Mouse (Mus musculus) thymus, postnatal 4 days (tissue): ENCODE measurements around the gene Cd9.
A peak's percentile ranks its signal among the peaks of the same experiment; 100 is the strongest.

Source experiments
- DNase-seq: peaks from one replicate; pipeline ENCODE4 v3.0.0; 2021

The Cd9 gene

DNA sequence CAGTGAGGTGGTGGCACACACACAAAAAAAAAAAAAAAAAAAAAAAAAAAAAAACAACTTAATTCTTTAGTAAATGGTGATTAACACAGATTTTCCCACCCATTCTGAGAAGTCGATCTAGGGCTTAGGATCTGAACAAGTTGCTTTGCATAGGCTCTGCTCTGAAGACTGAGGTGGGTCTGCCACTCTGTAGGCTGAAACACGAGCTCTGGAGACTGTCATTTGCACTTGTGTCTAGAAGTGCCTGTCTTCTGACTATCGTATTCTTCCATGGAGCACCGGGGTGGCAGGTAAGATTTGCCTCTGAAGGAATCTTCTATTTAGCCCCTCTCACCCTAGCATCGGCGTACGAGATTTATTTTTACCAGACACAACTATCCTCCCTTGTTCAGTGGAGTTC is 62.1 kb downstream of the Cd9 start:
- no peak for DNase-seq

DNA sequence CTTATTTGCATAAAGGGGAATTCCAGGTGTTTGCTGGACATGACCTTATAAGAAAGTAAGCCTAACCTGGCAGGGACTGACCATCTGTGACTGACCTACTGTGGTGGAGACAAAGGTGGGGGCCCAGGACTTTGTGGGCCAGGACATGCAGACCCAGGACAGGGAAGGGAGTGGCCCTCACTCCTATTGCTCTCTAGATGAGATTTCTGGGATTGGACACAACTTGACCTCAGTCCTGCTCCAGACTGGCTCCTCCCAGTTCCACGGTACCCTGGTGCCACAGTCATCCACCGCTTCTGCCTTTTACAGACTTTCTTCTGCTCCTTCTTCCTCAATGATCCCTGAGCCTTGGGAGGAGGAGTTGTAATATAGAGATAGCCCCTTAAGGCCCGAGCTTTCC is 63.6 kb downstream of the Cd9 start:
- no peak for DNase-seq

DNA sequence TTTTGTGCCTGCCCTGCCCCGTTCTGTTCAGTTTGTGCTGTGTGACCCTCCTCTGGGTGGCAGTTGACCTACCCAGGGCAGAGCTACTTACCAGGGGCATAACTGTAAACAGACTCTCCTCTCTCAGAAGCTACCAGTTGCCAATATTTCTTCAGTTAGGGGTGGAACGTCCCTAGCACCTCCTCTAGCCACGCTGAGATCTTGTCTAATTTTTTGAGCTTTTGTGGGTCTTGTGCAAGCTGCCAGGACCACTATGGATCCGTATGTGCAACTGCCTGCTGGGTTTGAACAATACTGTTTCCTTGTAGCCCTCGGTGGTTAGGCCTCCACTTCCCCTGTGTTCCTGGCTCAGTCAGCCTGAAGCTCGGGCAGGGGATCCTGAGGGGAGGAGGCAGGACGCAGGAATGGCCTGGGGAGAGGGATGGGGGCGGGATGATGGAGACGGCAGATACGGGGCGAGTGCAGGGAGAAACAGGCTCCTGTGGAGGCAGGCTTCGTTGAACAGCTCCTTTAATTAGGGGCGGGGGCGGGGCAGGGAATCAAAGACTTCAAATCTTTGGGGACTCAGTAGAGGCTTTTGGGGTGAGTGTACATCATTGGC is 64.1 kb downstream of the Cd9 start:
- no peak for DNase-seq

- no peak for DNase-seq
Measured at GRCm38 (mm10) chr6:125429741-125430140, 64.8 kb downstream of the Cd9 start.

DNA sequence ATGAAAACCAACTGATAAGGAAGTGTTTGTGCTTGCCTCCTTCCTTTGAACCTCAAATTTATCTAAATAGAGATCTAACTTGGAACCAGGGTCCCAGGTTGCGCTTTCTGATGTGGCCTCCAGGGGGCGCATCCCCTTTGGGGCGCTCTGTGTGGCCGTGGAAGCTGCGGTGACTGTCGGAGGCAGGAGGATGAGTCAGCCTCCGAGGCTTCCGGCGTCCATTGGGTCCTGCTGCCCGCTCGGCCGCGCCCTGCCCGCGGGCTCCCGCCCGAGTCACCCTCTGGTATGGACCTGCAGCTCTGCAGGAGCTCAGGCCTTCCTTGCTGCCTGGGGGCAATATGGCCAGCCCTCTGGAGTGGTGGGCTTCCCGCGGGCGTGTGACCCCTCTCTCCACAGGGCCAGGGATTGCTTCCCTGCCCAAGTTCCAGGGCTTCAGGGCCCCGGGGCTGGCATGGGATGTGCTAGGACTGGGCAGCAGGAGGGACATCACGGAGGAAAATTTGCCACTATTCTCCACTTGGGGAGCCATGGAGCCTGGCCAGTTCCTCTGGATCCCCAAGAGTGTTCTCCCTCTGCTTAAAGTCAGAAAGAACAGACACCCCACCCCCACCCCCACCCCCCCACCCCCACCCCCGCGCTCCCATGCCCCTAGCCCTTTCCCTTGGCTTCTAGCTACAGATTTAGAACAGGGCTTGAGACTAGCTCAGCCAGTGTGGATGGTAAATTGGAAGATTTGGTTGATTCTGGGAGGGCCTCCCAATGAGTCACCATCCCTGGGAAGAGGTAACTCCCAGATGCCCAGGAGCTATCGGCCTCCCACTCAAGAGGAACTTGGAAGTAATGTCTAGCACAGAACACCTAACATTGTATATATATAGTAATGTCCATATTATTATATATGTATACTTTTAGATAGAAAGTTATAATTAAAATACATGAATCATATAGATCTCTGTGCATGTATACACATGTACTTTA is 67.9 kb downstream of the Cd9 start:
- peak; percentile 88 for DNase-seq

DNA sequence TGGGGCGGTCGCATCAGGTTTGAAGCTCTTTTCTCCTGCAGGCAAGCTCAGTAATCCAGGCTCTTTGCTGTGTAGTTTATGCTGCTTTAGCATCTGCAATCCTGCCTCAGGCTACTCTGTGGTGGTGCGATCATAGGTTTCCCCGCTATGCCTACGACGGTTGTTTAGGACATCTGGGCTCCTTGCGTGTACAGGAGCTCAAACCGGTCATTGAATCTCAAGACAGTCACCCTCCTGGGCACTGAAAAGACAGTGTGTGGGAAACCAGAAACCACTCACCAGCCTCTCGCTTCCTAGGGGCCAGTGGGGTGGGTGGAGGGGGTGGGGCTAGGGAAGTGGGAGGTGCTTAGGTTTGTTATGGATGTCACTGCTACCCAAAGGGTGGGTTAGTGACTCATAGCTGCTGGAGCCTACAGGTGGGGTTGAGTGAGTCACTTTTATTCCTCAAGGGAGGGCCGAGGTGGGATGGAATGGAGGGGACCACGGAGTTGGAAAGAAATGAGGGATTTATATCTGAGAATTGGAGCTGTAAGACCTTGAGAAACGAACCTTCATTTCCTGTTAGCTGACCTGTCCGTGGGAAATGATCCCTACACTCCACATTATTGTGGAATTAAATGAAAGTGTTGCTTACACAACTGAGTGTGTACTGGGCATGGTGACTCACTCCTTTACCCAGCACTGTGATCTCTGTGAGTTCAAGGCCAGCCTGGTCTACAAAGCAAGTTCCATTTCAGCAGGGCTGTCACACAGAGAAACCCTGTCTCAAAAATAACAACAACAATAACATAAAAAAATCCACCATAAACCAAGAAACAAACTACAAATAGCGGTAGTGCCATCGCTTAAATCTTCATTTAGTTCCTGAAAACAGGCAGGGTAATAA is 69.1 kb downstream of the Cd9 start:
- peak; percentile 43 for DNase-seq

- DNase-seq, result no peak
Measured at GRCm38 (mm10) chr6:125424156-125424555, 70.4 kb downstream of the Cd9 start.

DNA sequence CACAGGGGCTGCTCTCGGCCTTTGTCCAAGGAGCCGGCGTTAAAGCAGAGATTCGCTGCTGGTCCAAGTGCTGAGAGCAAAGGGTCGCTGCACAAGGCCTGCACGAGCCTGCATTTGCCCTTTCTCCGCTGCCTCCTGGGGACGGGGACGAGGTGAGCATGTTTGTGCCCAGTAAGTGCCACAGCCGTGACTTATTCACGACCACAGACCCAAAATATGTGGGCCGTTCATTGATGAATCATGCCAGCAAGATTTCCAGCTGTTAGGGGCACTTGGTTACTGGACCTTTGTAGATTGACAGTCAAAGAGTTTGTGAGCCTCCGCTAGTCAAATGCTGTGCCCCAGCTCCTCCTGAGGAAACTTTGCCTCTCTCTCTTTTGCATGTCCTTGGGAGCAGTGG is 71.1 kb downstream of the Cd9 start:
- DNase-seq, result no peak

GRCm38 (mm10) chr6:125423099-125423498 is 71.5 kb downstream of the Cd9 start:
- no peak for DNase-seq

DNA sequence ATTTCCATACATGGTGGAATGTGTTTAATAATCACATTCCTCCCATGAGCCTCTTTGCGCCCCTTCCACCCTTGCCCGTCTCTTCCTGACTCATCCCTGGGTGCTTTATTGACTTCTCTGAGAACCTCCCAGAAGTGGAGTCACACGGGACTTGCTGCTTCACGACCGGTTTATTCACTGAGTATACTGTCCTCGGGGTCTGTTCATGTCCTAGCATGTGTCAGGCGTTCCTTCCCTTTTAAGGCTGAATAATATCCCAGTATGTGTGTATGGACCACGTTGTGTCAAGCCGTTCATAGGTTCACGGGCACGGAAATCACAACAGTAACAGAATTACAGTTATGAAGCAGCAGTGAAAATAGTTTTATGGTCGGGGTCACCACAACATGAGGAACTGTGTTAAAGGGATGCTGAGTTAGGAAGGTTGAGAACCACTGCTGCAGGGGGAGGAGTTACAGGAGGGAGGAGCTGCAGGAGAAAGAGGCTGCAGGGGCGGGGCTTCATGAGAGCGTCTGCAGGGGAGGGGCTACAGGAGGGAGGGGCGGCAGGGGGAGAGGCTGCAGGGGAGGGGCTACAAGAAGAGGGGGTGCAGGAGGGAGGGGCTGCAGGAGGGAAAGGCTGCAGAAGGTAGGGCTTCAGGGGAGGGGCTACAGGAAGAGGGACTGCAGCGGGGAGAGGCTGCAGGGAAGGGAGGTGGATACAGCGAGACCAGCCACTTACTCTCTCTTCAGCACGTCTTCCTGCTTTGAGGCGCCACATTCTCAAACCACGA is 72.4 kb downstream of the Cd9 start:
- DNase-seq, result peak; percentile 92

GRCm38 (mm10) chr6:125420458-125421063 is 74.0 kb downstream of the Cd9 start:
- DNase-seq, result no peak

DNA sequence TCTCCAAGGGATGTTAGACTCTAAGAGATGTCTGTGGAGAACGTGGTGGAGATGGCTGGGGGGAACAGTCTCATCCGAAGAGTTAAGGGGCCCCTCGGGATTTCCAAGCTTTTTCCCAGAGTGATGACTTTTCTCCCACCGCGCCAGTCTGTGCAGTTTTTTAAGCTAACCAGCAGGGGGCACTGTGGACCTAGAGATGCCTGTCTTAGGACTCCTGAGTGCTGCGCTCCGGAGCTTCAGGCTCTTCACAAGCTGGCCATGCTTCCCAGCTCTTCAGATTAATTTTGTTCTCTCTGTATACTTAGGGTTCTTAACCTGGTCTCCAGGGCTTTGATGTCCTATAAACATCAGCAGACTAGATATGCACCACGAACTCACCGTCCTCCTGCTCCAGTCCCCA is 75.8 kb downstream of the Cd9 start:
- DNase-seq, result peak; percentile 87

- no peak for DNase-seq
Measured at GRCm38 (mm10) chr6:125413326-125413725, 81.3 kb downstream of the Cd9 start.

DNA sequence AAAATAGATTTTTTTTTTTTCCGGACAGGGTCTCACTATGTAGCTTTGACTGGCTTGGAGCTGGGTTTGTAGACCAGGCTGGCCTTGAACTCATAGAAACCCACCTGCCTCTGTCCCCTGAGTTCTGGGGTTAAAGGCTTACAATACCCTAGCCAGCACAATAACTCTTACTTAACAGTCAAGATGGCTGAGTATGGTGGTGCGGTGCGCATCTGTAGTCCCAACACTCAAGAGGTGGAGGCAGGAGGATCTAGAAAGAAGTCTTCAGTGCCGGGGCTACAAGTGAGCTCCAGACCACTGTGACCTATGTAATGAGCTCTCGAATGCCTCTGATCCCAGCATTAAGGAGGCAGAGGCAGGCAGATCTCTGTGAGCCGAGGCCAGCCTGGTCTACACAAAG is 82.9 kb downstream of the Cd9 start:
- DNase-seq, result no peak

DNA sequence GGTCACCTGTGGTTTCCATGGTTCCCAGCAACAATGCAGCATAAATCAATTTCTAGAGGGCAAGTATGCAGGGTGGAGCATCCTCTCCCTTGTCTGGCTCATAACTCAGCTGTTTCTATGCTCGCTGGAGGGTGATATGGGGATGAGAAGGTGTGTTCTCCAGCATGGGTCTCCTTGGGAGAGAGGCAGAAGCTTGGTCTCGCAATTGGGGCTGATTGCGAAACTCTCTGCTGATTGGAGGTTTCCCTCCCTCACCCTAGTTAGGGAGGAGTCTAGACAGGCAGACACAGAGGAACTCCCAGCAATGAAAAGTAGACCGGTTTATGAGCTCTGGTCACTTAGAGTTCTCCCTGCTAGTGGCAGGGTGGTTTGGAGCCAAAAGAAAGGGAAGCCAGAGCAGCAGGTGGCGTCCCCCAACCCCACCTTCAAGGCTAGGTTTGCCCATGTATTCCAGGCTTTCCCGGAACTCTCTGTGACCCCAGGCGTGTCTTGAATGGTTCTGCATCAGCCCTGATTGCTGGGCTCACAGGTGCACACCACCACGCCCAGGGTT is 83.5 kb downstream of the Cd9 start:
- DNase-seq, result no peak

DNA sequence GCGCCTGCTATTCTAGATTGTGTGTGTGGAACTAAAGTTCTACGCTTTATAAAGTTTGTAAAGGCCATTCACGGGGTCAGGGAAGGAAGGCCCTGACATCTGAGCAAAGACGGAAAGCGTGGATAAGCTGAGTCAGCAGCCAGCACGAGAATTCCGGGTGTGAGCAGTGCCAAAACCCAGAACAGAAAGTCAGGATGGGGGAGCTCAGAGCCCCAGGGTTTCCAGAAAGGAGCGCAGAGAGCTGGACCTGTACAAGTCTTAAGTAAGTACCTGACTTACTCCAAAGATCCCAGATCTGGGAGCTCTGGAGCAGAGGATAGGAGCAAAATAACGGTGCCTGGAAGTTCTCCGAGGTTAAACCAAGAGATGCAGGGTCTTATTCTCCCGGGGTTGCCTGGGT is 84.0 kb downstream of the Cd9 start:
- DNase-seq, result no peak
